Mouse (Mus musculus) gastrocnemius, postnatal 10 days (tissue): Measurements from ENCODE around the gene Tet2. TPM values are rescaled to one million over a fixed set of nuclear protein-coding genes. Genes with fewer than 3 reads are reported as not detected.
A peak's percentile ranks its signal among the peaks of the same experiment; 100 is the strongest.

Source experiments
- DNase-seq: peaks from one replicate; pipeline ENCODE4 v3.0.0; 2021; ENCODE audit warnings: mixed read lengths
- total RNA-seq, 2 experiments: library from RNA; stranded (reverse); gene quantifications; 2 replicates each; pipeline ENCODE4 v1.2.3; 2021

Tet2 gene
- total RNA-seq, 2 experiments from 2014 or later, result 44.6 to 67.4 TPM

DNA sequence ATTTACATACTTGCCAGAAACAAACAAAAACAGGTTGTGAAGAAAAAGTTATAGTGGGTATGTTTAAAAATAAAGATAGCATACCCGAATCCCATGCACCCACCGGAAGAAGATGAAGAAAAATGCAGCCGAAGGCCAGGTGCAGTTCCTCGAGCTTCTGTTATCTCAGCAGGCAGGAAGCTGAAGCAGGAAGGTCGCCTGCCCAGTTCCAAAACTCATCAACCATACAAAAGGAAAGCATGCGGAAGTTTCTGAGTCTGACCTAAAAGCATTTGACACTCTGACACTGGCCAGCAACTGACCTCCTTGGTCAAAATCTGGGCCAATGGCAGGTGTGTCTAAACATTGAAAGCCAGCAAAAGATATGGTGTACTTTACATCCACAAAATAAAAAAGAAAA, 26.8 kb downstream of the Tet2 start:
- DNase-seq, result no peak

DNA sequence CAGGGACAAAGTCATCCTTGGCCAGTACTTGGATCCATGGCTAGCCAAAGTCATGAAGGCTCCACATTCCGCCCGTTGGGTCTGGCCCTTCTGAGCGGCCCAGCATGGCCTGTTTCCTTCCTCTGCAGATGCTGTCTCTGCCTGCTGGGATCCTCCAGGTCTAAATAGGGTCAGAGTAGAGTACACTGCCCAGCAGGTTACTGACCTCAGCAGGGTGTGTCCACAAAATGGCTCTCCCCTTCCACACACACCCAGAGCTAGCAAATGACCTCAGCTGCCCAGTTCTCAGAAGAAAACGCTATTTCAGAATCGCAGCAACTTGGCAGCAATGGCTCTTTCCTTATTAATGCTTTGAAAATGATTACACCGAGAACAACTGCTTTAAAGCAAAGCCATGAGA, 27.5 kb downstream of the Tet2 start:
- no peak for DNase-seq

DNA sequence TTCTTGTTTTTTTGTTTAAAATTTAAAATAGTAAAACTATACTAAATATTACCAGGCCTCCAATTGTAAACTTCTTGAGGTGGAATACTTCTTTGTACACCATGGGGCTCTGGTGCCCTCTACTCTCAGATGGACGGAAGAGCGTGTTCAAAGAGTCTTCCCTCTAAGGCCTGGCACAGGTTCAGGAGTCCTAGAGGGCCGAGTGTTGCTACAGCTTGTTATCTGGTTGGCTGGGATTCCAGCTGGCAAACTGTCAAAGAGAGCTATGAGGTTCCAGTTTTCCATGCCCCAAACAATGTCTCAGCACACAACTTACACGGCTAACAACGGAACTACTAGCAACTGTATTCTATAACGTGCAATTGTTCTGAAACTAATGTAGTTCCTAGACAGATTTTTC, 28.8 kb downstream of the Tet2 start:
- peak; percentile 54 for DNase-seq

DNA sequence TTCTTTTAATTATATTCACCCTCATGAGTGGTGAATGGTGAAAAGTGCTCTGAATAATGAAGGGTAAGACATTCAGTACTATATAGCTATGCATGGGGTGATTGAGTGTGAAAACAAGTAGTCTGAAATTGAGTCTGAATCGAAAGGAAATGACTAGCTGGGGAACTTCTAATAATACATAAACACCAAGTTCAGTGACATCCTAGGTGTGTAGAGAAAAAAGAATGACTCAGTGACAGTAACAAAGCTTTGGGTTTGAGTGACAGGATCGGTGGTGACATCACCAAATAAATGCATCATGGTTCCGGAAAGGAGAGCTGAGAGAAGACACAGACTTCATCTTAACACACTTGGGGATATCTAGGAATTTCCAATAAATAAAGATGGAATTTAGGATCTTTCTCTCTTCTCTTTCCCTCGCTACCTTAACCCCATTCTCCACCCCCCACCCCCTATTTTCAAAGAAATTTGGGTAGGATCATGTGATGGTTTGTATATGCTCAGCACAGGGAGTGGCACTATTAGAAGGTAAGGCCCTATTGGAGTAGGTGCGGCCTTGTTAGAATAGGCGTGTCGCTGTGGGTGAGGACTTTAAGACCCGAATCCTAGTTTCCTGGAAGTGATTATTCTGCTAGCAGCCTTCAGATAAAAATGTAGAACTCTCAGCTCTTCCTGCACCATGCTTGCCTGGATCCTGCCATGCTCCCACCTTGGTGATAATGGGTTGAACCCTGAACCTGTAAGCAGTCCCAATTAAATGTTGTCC, 29.6 kb downstream of the Tet2 start:
- no peak for DNase-seq

DNA sequence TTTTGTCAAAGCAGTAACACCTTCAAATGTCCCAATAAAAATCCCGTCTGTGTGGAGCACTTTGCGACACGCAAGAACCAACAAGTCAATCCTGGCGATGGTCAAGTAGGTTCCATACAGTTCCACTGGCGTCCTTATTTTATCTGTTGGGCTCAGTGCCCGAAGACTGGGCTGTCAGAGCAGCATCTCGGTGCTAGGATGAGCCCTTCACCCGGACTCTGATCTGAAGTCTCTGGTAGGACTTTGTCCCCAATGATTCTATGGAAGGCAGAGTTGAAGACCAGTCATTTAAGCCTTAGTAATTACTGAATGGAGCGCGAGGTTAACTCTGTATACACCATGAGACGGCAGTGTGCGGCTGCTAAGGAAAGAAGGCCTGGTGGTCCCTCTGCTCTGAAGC, 30.6 kb downstream of the Tet2 start:
- no peak for DNase-seq

DNA sequence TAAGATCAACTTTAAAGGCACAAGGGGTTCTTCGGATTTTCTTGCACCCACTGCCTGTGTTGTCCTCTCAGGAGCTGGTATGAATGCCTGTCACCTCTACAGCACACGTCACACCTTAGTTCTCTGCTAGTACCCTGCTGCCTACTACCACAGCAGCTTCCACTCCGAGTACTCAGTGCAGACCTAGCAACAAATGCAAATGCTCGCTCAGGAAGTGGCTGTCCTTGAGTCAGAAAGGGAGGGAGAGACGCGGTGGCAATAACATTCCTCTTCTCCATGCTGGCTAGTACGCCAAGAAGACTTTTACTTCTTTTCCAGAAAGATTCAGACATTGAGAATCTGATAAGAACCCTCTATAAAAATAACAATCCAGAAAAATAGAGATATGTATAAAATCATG, 31.5 kb downstream of the Tet2 start:
- DNase-seq, result no peak

DNA sequence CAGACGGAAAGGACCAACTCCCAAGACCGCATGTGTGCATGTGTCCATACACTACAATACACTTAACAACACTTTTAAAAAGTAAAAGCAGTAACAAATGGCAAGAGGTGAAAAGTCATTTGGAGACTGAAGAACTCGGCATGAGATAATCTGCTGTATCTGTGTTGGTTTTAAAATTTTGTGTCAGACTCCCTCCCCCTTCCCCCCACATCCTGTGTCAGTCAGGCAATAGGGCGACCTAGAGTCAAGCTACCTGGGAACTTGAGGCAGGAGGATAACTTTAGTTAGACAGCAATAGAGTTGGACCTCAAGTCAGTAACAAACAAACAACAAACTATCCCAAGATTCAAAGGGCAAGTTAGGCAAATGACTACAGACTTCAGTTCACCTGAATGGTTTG, 34.6 kb downstream of the Tet2 start:
- no peak for DNase-seq

DNA sequence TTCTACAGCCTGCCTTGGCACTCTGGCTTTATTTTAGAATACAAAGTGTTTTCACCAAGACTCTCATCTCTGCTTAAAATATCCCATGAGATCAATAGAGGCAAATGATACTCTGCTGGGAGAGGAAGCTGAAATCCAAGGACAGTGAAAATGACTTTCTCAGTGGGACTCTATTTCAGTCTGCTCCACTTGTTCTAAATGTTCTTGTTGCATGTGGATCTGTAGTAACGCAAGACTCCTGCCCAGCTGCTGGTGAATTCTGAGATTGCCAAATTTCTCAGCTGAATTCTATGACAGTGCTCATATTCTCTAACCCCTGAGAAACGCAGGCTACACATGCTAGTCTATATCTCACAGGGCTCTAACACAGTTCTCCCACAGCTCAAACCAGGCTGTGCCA, 35.1 kb downstream of the Tet2 start:
- no peak for DNase-seq

DNA sequence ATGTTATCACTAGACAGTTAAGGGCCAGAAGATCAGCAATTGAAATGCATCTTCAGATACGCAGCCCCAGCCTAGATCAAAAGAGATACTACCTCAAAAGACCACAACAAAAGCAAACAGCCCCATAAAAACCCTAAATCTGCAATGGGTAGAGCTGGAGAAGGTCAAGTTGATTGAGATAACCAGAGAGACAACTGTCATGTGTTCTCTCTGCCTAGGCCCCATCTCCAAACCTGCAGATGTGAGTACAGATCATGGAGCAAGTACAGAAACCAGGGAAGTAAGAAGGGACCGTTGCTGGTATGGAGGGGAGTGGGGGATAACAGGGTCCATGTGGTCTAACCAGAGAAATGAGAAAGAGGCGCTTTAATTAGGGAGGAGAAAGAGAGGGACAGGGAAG, 36.1 kb downstream of the Tet2 start:
- DNase-seq, result no peak

DNA sequence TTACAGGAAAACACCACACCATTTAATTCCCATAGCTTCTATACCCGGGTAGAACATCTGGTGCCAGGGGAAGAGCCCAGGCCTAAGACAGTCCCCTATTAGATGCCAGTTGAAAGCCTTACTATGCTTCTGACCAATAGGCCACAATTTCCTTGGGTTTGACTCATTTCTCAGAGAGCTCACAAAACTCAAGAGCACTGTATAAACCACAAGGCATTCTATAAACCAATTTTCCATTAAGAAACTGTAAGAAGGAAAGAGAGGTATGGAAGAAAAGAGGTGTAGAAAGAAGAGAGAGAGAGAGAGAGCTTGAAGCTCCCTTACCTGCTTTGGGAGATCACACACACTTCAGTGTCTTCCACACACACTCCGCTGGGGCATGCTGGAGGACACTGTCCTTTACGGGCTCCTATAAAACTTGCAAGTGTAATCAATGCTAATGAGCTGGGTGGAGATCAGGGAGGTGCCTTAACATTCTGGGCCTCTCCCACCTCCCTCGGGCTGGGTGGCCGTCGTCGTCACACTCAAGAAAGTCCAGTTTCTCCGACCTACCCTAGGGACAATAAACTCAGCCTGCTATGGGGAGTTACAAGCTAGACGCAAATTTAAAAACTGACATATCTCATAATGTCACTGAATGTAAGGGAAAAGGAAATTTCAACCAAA, 38.5 kb downstream of the Tet2 start:
- DNase-seq, result no peak

DNA sequence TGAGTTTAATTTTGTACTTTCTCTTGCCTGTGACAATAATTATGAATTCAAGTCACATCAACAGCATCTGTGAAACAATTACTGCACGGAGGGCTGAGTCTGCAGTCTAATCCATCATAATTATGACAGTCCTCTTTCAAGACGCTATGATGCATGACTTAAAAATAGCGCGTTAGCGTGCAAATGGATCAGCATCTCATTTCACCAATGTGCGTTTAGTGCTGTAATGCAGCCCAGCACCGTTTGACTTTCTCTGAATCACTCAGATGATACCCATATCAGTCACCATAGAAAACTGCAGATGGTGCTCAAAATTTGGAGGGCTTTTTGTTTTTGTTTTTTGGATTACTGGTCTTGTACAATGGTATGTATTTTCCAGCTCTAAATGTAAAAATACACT, 48.0 kb downstream of the Tet2 start:
- no peak for DNase-seq

DNA sequence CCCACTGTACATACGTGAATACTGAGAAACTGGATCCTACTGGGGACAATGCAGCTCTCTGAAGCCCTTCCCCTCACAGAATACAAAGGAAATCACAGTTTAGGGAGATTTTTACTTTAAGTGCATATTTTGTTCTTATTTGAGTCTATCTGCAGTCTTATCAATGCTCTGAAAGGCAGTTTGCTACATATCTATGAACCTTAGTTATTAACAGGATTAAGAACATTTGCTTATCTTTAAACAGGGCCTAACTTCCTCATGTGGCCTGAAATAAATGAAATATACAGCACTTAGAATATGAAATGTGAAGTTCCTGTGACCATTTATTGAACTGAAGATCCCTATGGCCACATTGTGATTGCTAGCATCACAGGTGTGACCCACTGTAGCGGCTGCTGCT, 53.6 kb downstream of the Tet2 start:
- no peak for DNase-seq

DNA sequence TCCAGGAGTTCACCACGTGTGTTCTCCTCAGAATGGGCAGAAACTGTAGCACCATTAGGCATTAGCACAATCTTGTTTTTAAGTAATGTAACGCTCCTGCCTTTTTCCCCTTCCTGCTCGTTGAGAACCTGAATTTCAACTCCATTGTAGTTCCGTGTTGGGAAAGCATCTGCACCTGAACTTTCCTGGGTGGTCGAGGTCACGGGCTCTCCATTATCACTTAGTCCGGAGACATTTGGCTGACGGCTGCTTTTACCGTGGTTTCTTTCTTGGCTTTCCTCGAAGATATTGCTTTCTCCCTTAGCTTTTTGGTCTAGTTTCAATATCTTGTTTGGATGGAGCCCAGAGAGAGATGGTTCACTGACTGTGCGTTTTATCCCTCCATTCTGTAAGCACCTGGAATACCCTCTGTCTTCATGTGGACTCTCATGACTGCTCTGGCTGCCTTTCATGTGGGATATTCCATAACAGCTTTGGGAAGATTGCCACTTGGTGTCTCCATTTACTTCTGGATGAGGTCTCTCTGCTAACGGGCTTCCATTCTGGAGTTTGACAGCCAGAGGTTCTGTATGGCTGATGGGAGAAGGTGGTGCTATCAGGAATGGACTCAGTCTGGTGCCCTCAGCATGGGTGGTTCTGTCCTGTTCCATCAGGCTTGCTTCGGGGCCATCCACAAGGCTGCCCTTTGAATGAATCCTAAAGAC, 56.8 kb downstream of the Tet2 start:
- no peak for DNase-seq

DNA sequence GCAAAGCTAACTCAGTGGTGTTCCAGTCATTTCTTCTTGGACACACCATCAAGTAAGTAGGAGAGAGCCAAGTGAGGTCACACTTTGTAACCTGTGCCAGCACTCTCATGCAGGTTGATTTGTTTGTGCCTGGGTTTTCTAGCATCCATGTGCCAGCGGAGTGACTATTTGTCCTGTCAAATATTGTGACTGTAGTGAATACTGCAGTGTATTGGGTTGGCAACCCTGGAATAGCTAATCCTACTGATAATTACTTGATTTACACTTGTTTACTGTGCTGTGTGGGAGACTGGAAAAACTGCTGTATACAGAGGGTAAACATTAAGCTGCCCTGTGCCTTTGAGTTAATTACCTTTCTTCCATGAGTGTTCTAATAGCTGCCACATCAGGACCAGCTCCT, 62.1 kb downstream of the Tet2 start:
- no peak for DNase-seq

DNA sequence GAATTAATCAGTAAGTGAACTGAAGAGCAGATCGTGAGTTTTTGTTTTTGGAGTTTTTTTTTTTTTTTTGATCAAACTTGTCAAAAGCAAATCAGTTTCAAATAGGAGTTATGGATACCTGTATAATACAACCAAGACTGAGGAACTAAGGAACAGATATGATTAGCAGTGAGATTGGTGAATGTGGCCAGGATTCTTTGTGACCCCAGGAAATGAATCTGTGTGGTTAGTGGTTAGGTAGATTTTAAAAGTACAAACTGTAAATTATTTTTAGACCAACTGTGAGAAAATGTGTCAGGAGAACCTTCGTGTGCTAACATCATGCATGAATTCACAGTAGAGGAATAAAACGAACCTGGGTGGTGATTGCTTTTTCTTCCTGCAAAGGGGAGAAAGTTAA, 66.0 kb downstream of the Tet2 start:
- DNase-seq, result no peak

DNA sequence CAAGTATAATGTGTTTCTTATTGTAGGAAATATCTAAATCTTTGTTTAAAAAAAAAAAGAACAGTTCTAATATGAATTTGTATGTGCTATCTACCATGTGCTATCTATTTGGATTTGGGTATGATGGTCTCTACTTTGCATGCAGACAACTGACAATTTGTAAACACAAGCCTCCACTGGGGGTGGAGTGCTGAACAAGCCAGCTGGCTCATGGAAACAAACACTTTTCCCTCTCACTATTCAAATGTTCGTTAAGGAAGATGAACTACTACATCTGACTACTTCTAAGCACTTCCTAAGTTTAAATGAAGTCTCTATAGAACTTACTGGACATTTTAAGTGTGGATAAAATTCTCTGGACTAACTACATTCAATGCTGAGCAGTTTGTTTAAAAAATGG, 71.2 kb downstream of the Tet2 start:
- DNase-seq, result no peak

DNA sequence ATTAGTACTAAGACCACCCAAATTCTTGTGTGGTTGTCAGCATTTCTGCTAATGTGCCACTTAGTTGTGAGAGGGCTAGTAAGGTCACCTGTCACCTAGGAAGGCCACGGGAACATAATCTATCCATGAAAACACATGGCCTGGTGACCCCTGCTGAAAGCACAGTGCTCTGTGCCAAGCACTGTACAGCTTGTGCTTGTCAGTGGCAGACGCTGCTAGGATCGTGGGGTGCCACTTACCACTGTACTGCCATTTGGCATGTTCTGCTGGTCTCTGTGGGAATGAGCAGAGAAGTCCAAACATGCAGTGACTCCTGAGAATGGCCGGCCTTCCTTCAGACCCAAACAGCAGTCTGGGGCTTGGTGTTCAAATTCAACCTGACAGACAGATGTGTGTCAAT, 73.8 kb downstream of the Tet2 start:
- no peak for DNase-seq

DNA sequence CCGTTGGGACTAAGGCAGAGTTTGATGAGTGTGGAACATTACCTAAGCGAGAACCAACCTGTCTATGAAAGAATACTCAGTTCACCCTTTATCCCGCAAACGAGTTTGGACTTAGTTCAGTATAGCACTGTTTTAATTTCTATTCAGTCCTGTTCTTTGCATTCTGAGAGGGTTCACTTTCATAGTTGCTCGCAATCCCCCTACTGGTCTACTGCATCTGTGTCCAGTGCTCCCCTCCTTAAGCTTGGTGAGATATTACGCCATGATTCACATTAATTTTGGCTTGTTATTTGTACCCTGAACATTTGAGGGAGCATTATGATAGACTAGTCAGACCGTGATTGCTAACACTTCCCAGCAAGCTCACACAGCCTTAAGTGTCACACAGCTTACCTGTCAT, 76.1 kb downstream of the Tet2 start:
- DNase-seq, result no peak

DNA sequence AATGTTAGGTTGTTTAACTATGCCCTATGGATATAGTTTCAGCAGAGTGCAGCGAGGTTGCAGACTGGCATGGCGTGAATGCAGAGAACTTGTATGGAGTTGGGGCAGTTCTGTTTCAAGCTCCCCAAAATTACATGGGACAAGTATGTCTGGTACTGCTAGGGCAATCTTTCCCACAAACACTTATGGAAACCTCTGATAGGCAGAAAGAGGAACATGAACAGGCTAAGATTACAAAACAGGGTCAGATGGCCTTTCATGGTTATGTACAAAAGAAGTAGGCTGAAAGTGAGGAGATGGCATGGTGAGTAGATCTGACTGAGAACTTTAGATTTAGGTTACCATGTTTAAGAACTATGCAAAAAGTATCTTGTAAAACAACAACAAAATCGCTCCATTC, 81.7 kb downstream of the Tet2 start:
- no peak for DNase-seq

DNA sequence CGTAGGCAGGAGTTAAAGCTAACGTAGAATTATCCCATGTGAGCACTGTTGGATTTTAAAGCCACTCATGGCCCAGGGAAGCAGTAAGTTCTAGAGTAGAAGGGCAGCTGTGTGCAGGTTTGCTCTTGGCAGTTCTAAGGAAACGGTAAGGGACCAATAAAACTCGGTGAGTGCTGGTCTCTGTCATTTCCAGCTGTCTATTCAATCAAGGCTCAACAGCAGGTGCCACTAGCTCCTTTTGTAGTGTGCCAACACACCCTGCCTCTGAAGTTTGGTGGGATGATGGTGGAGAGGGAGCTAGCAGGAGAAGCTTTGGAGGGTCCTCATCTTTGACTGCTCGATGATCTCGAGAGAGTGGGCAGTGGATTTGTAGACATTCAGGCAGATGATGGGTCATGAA, 82.5 kb downstream of the Tet2 start:
- no peak for DNase-seq

DNA sequence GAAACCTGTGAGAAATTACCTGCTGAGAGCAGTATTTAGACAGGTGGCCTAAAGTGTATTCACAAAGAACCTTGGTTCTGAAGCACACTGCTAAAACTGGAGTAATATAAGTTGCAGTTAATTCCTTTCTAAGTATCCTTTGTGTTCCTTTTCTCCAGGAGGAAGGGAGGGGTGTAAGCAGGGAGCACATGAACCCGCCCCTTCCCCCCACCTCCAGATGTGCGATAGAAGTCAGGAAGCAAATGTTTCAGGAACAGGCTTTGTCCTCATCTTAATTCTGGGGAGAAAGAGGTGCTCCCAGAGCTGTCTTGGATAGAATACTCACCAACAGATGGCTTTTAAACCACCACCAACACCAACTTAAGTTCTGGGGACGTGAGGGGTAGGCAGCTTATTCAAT, 82.9 kb downstream of the Tet2 start:
- DNase-seq, result no peak

DNA sequence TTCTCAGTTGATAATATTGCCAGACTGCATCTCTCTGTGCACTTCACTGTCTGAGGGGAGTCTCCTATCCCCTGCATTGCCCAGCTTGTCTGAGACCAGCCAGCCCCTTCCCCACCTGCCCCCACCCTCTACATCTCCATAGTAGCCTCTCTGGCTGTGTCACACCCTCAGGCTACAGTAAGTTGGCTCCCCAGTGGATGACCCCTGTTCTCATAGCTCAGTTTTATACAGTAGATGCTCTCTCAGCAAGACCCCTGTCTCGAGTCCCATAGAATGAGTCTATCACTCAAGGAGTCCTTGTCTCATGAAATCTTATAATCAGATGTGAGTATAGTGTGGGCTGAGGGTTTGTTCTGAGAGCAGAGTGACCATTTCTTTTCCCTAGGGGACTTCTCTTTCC, 85.8 kb downstream of the Tet2 start:
- DNase-seq, result no peak

DNA sequence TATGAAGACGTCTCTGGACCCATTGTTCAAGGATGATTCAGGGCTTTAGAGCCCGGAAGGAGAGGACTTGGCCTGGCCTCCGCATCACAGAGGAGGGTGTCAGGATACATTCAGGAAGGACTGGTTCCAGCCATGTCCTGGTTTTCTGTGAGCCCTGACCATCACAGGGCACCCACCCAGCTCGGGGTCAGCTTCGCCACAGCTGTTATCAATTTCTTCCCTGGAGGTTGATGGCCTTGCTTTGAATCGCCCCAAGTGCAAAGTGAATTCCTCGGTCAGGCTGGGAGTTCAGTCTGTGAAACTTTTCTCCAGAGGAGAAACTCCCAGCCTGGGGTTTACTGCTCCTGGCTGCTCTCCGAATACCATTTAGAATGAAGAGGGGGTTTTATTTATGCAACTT, 91.0 kb downstream of the Tet2 start:
- DNase-seq, result peak; percentile 5

DNA sequence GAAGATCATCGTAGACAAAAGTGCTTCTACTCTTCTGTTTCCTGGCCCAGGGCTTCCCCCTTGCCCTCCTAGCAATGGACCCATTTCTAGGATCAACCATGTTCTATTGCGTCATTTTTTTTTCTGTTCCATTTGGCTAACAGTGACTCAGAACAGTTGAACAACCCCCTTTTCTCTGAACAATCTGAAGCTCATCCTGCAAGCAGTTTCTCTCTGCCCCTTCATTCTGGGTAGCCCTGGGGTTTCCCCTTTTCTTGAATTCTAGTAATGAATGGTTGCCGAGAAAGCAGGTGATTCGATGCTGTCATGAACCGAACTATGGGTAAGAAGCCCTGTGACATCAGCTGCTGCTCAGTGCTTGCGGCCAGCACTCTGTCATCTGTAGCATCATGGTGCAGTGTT, 108.0 kb downstream of the Tet2 start:
- no peak for DNase-seq
